14 mouse cellular contexts compared by ENCODE assay signal in the genomic region with DNA sequence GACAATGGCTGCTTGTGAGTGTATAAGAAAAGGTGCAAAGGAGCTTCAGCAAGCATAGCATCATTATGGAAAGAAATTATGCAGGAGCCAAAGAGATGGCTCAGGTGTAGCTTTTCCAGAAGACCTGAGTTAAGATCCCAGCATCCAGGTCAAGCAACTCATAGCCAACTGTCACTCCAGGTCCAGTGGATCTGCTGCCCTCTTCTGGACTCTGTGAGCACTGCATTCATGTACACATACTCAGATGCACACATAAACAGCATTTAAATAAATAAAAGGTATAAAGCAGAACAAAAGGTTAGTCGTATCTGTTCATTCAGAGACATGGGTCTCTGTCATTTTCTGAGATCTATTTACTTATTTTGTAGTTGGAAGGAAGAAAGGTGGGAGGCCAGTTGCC.
A peak's percentile ranks its signal among the peaks of the same experiment; 100 is the strongest.
DNase-seq lines count a peak whose midpoint lies in the region; TF ChIP-seq lines count a peak whose summit lies in the region.
"Had no signal": no experiment of that assay in that cellular context is flagged by ENCODE, and none has a peak within 500 bp of the region (broad histone marks: within the 10 kb centered on the region; RNA-seq: fewer than 3 reads in every experiment).

No protein-coding gene starts in this region.

- no peaks in the 10 kb centered on the region for H3K27me3 ChIP-seq in heart, adult 2 months (ENCODE audit: control insufficient read depth, insufficient read depth, low read length)
- H3K27me3 ChIP-seq: liver, embryonic 15.5 days had no signal

- no peaks in the 10 kb centered on the region for H3K79me2 ChIP-seq in heart, adult 2 months (replicated peaks; ENCODE audit: control insufficient read depth, insufficient read depth, low read length)

- peak; percentile 41 for TF ChIP-seq CTCF in heart, adult 2 months (IDR thresholded peaks at IDR 0.05)
- TF ChIP-seq CTCF in bone marrow, adult 2 months (IDR thresholded peaks at IDR 0.05; ENCODE audit: control insufficient read depth, insufficient read depth, low read length), result peak; percentile 30

- WGBS in heart, adult 2 months, result 86% methylated on average over 1 of the region's 1 CpGs
- WGBS in bone marrow, adult 2 months, result 78% methylated on average over 1 of the region's 1 CpGs

- TF ChIP-seq EP300 in heart, adult 2 months (IDR thresholded peaks at IDR 0.05; ENCODE audit: insufficient read depth, low read depth, low read length), result no peak

- no peak for TF ChIP-seq POLR2A in heart, adult 2 months (IDR thresholded peaks at IDR 0.05; ENCODE audit: insufficient read depth, low read depth, low read length)
- TF ChIP-seq POLR2A in bone marrow, adult 2 months (IDR thresholded peaks at IDR 0.05; ENCODE audit: borderline replicate concordance, control insufficient read depth, low read depth, low read length), result no peak

- no peaks in the 10 kb centered on the region; the same call in 1 of the 2 replicates for H3K4me1 ChIP-seq in heart, adult 2 months (ENCODE audit: control insufficient read depth, insufficient read depth, low read length)
- H3K4me1 ChIP-seq in bone marrow, adult 2 months (ENCODE audit: control insufficient read depth, insufficient read depth, low read length), result no peaks in the 10 kb centered on the region
- H3K4me1 ChIP-seq: hindbrain, embryonic 10.5 days; liver, embryonic 15.5 days had no signal

- no peak overlapping the region for H3K27ac ChIP-seq in heart, adult 2 months
- H3K27ac ChIP-seq in bone marrow, adult 2 months (ENCODE audit: control insufficient read depth, insufficient read depth, low read depth, low read length, poor library complexity), result no peak overlapping the region
- H3K27ac ChIP-seq: hindbrain, embryonic 10.5 days; liver, embryonic 15.5 days had no signal

- DNase-seq in heart, adult 2 months, result no peak
- no peak for DNase-seq in heart, adult 11 months
- DNase-seq in lung, postnatal 36 days, result peak; percentile 3
- DNase-seq in lung, postnatal 14 days, result no peak
- DNase-seq in thymus, postnatal 36 days, result peak; percentile 16 to 25
- DNase-seq in gastrocnemius, postnatal 25 days, result no peak
- DNase-seq in adrenal gland, adult (ENCODE audit: inconsistent age in 2 of 2, low spot score in 1 of 2), result no peak
- DNase-seq: adrenal gland, postnatal 36 days; cerebellum, postnatal 36 days; gastrocnemius, postnatal 10 days had no signal

- H3K9ac ChIP-seq in heart, adult 2 months (ENCODE audit: low read depth, low read length), result no peak overlapping the region
- H3K9ac ChIP-seq: liver, embryonic 15.5 days had no signal

- intact Hi-C loops in heart, adult 2 months (cut with DNase I), result no loop called here

- no peaks in the 10 kb centered on the region for H3K36me3 ChIP-seq in heart, adult 2 months (ENCODE audit: control insufficient read depth, insufficient read depth, low read length)
- H3K36me3 ChIP-seq: G1E; hindbrain, embryonic 10.5 days; liver, embryonic 15.5 days had no signal

- H3K4me3 ChIP-seq in heart, adult 2 months, result no peak overlapping the region
- no peak overlapping the region for H3K4me3 ChIP-seq in bone marrow, adult 2 months (replicated peaks; ENCODE audit: control insufficient read depth, low read depth, low read length)
- H3K4me3 ChIP-seq: hindbrain, embryonic 10.5 days; liver, embryonic 15.5 days had no signal

Comparison
In these comparisons a context has a peak if more than half of its experiments do, and no peak if none do; other contexts are left out.
1. DNase-seq: peak in lung, postnatal 36 days (single experiment) and thymus, postnatal 36 days (2 of 2); none in heart, adult 2 months (0 of 2), heart, adult 11 months (single experiment), lung, postnatal 14 days (single experiment), gastrocnemius, postnatal 25 days (single experiment) and adrenal gland, adult (0 of 2).